Mouse (Mus musculus): ENCODE data around the gene Sash1.

- TF ChIP-seq CTCF (IDR thresholded peaks at IDR 0.05; ENCODE audit: low read depth, low read length) (no peak), POLR2A (IDR thresholded peaks at IDR 0.05; ENCODE audit: extremely low read depth, insufficient read depth, low read length) (no peak)
These were observed 117.2 kb downstream of the Sash1 start for GRCm38 (mm10) chr10:8768654-8769053.

Measured in liver, adult 2 months (tissue).